Mouse (Mus musculus): ENCODE data around the gene Epha10. TPM values are rescaled to one million over a fixed set of nuclear protein-coding genes. Genes with fewer than 3 reads are reported as not detected.
A peak's percentile ranks its signal among the peaks of the same experiment; 100 is the strongest.
"Not testable (repeated sequence)": the region's sequence is repeated elsewhere in the genome, so short reads cannot be mapped to it uniquely, and the experiment has no call there.

Epha10 gene
- total RNA-seq, 2 experiments from 2014 or later = 1.9 to 2.4 TPM

GRCm38 (mm10) chr4:124893769-124894168, 13.1 kb downstream of the Epha10 start:
- no peak for DNase-seq (ENCODE audit: low spot score in 2 of 2)

- no peak for DNase-seq (ENCODE audit: low spot score in 2 of 2)
These were observed 14.1 kb downstream of the Epha10 start for GRCm38 (mm10) chr4:124894508-124895428.

- no peak for DNase-seq (ENCODE audit: low spot score in 2 of 2)
These were observed 17.7 kb downstream of the Epha10 start for GRCm38 (mm10) chr4:124898428-124898827.

GRCm38 (mm10) chr4:124899906-124900305, 19.2 kb downstream of the Epha10 start:
- DNase-seq (ENCODE audit: low spot score in 2 of 2) = no peak

GRCm38 (mm10) chr4:124905417-124905816, 24.7 kb downstream of the Epha10 start:
- no peak for DNase-seq (ENCODE audit: low spot score in 2 of 2)

- DNase-seq (ENCODE audit: low spot score in 2 of 2) = no peak
These were observed 25.5 kb downstream of the Epha10 start for GRCm38 (mm10) chr4:124905971-124906822.

GRCm38 (mm10) chr4:124928102-124928501, 47.4 kb downstream of the Epha10 start:
- DNase-seq (ENCODE audit: low spot score in 2 of 2) = no peak

- peak; percentile 88 to 93 for DNase-seq (ENCODE audit: low spot score in 2 of 2)
These were observed 56.1 kb downstream of the Epha10 start, which contains the start of gene 9930104L06Rik for GRCm38 (mm10) chr4:124936613-124937471. Gene 9930104L06Rik, plus strand, starts transcription at chr4:124937048.

- DNase-seq (ENCODE audit: low spot score in 2 of 2) = not testable (repeated sequence)
These were observed 58.5 kb downstream of the Epha10 start, which contains the start of gene Cdca8 for GRCm38 (mm10) chr4:124939211-124939610. Gene Cdca8, minus strand, starts transcription at chr4:124939311.

GRCm38 (mm10) chr4:124943022-124943421, 62.3 kb downstream of the Epha10 start:
- DNase-seq (ENCODE audit: low spot score in 2 of 2) = peak; percentile 78 to 83

- DNase-seq (ENCODE audit: low spot score in 2 of 2) = no peak
These were observed 63.1 kb downstream of the Epha10 start for GRCm38 (mm10) chr4:124943781-124944180.

GRCm38 (mm10) chr4:124944961-124945360, 64.3 kb downstream of the Epha10 start:
- no peak for DNase-seq (ENCODE audit: low spot score in 2 of 2)

- DNase-seq (ENCODE audit: low spot score in 2 of 2) = no peak
These were observed 68.8 kb downstream of the Epha10 start for GRCm38 (mm10) chr4:124949488-124949887.

- no peak for DNase-seq (ENCODE audit: low spot score in 2 of 2)
These were observed 69.7 kb downstream of the Epha10 start for GRCm38 (mm10) chr4:124950181-124951035.

GRCm38 (mm10) chr4:124951036-124951433, 70.3 kb downstream of the Epha10 start:
- DNase-seq (ENCODE audit: low spot score in 2 of 2) = no peak

- no peak for DNase-seq (ENCODE audit: low spot score in 2 of 2)
These were observed 72.8 kb downstream of the Epha10 start for GRCm38 (mm10) chr4:124953546-124953945.

- DNase-seq (ENCODE audit: low spot score in 2 of 2) = no peak
These were observed 76.6 kb downstream of the Epha10 start for GRCm38 (mm10) chr4:124957284-124957683.

- DNase-seq (ENCODE audit: low spot score in 2 of 2) = peak; percentile 31 to 37
These were observed 78.4 kb downstream of the Epha10 start for GRCm38 (mm10) chr4:124959062-124959461.

GRCm38 (mm10) chr4:124960940-124961339, 80.2 kb downstream of the Epha10 start:
- no peak for DNase-seq (ENCODE audit: low spot score in 2 of 2)

- DNase-seq (ENCODE audit: low spot score in 2 of 2) = no peak
These were observed 81.9 kb downstream of the Epha10 start for GRCm38 (mm10) chr4:124962576-124962975.
